Mouse (Mus musculus): Measurements from ENCODE around the gene Iqgap1. TPM values are rescaled to one million over a fixed set of nuclear protein-coding genes. Genes with fewer than 3 reads are reported as not detected.
A peak's percentile ranks its signal among the peaks of the same experiment; 100 is the strongest.
"Not testable (repeated sequence)": the region's sequence is repeated elsewhere in the genome, so short reads cannot be mapped to it uniquely, and the experiment has no call there.

Iqgap1 gene
- polyA plus RNA-seq, 1 experiment from 2014 or later = 75.3 TPM

- not testable (repeated sequence) for H3K27me3 ChIP-seq; H3K27ac ChIP-seq (replicated peaks); H3K9me3 ChIP-seq (replicated peaks); H3K36me3 ChIP-seq; H3K4me2 ChIP-seq (replicated peaks); H3K4me3 ChIP-seq (replicated peaks); H3K9ac ChIP-seq; ATAC-seq (ENCODE audit: insufficient number of reproducible peaks, low FRiP score, low TSS enrichment, low read depth)
- H3K4me1 ChIP-seq = peaks cover 13% of the 10 kb centered on the region; the same call in 1 of the 2 replicates
- WGBS = 16% methylated on average over 14 of the region's 14 CpGs
These were observed 7.3 kb upstream of the Iqgap1 start for GRCm38 (mm10) chr7:80832996-80833650.

GRCm38 (mm10) chr7:80832191-80832590, 6.4 kb upstream of the Iqgap1 start:
- ATAC-seq (ENCODE audit: insufficient number of reproducible peaks, low FRiP score, low TSS enrichment, low read depth) = no peak
- no peak overlapping the region for H3K4me3 ChIP-seq (replicated peaks)
- H3K4me2 ChIP-seq (replicated peaks) = no peak overlapping the region
- 0 out of 2 replicates have a peak, but pooled peaks cover 8% of the 10 kb centered on the region for H3K4me1 ChIP-seq
- H3K27ac ChIP-seq (replicated peaks) = no peak overlapping the region
- no peak overlapping the region for H3K9ac ChIP-seq
- 33% methylated on average over 4 of the region's 4 CpGs for WGBS
- no peaks in the 10 kb centered on the region for H3K36me3 ChIP-seq
- H3K9me3 ChIP-seq (replicated peaks) = no peaks in the 10 kb centered on the region
- H3K27me3 ChIP-seq = no peaks in the 10 kb centered on the region

- no peak overlapping the region for H3K27ac ChIP-seq (replicated peaks)
- H3K9ac ChIP-seq = no peak overlapping the region
- no peak for ATAC-seq (ENCODE audit: insufficient number of reproducible peaks, low FRiP score, low TSS enrichment, low read depth)
- 0 out of 2 replicates have a peak, but pooled peaks cover 8% of the 10 kb centered on the region for H3K4me1 ChIP-seq
- no peaks in the 10 kb centered on the region for H3K9me3 ChIP-seq (replicated peaks)
- H3K4me2 ChIP-seq (replicated peaks) = no peak overlapping the region
- WGBS = 78% methylated on average over 15 of the region's 15 CpGs
- no peaks in the 10 kb centered on the region for H3K27me3 ChIP-seq
- no peak overlapping the region for H3K4me3 ChIP-seq (replicated peaks)
- H3K36me3 ChIP-seq = no peaks in the 10 kb centered on the region
These were observed 4.5 kb upstream of the Iqgap1 start for GRCm38 (mm10) chr7:80830193-80830803.

GRCm38 (mm10) chr7:80828146-80828860, 2.5 kb upstream of the Iqgap1 start:
- no peak overlapping the region for H3K27ac ChIP-seq (replicated peaks)
- no peak overlapping the region for H3K4me2 ChIP-seq (replicated peaks)
- peaks cover 8% of the 10 kb centered on the region; the same call in 1 of the 2 replicates for H3K4me1 ChIP-seq
- ATAC-seq (ENCODE audit: insufficient number of reproducible peaks, low FRiP score, low TSS enrichment, low read depth) = no peak
- H3K9ac ChIP-seq = no peak overlapping the region
- 58% methylated on average over 18 of the region's 18 CpGs for WGBS
- H3K9me3 ChIP-seq (replicated peaks) = no peaks in the 10 kb centered on the region
- no peaks in the 10 kb centered on the region for H3K36me3 ChIP-seq
- no peak overlapping the region for H3K4me3 ChIP-seq (replicated peaks)
- H3K27me3 ChIP-seq = no peaks in the 10 kb centered on the region

GRCm38 (mm10) chr7:80823875-80824682, 1.7 kb downstream of the Iqgap1 start:
- Histone ChIP-seq H3K4me2 (replicated peaks) (no peak overlapping the region), H3K4me3 (replicated peaks) (no peak overlapping the region), H3K9ac (no peak overlapping the region), H3K27me3 (no peaks in the 10 kb centered on the region), H3K36me3 (no peaks in the 10 kb centered on the region), H3K27ac (replicated peaks) (0 out of 2 replicates have a peak overlapping the region, but pooled peaks have one; percentile 0), H3K9me3 (replicated peaks) (no peaks in the 10 kb centered on the region), H3K4me1 (peaks cover 5% of the 10 kb centered on the region; the same call in 1 of the 2 replicates)
- ATAC-seq (ENCODE audit: insufficient number of reproducible peaks, low FRiP score, low TSS enrichment, low read depth) = no peak
- WGBS = 65% methylated on average over 11 of the region's 11 CpGs

GRCm38 (mm10) chr7:80823267-80823666, 2.5 kb downstream of the Iqgap1 start:
- ATAC-seq (ENCODE audit: insufficient number of reproducible peaks, low FRiP score, low TSS enrichment, low read depth) = no peak
- WGBS = 75% methylated on average over 4 of the region's 4 CpGs
- Histone ChIP-seq H3K27me3 (no peaks in the 10 kb centered on the region), H3K9me3 (replicated peaks) (no peaks in the 10 kb centered on the region), H3K4me1 (peaks cover under 1% of the 10 kb centered on the region; the same call in 1 of the 2 replicates), H3K36me3 (no peaks in the 10 kb centered on the region), H3K4me3 (replicated peaks) (no peak overlapping the region), H3K4me2 (replicated peaks) (no peak overlapping the region), H3K9ac (no peak overlapping the region), H3K27ac (replicated peaks) (no peak overlapping the region)

GRCm38 (mm10) chr7:80820838-80821237, 4.9 kb downstream of the Iqgap1 start:
- Histone ChIP-seq H3K9ac (no peak overlapping the region), H3K36me3 (no peaks in the 10 kb centered on the region), H3K9me3 (replicated peaks) (no peaks in the 10 kb centered on the region), H3K4me3 (replicated peaks) (no peak overlapping the region), H3K27me3 (no peaks in the 10 kb centered on the region), H3K27ac (replicated peaks) (no peak overlapping the region), H3K4me1 (no peaks in the 10 kb centered on the region; the same call in 1 of the 2 replicates), H3K4me2 (replicated peaks) (no peak overlapping the region)
- ATAC-seq (ENCODE audit: insufficient number of reproducible peaks, low FRiP score, low TSS enrichment, low read depth) = no peak
- 79% methylated on average over 4 of the region's 4 CpGs for WGBS

GRCm38 (mm10) chr7:80816641-80817040, 9.1 kb downstream of the Iqgap1 start:
- Histone ChIP-seq H3K27me3 (no peaks in the 10 kb centered on the region), H3K36me3 (no peaks in the 10 kb centered on the region), H3K4me2 (replicated peaks) (no peak overlapping the region), H3K9ac (no peak overlapping the region), H3K4me1 (no peaks in the 10 kb centered on the region), H3K27ac (replicated peaks) (no peak overlapping the region), H3K9me3 (replicated peaks) (no peaks in the 10 kb centered on the region), H3K4me3 (replicated peaks) (no peak overlapping the region)
- 53% methylated on average over 5 of the region's 5 CpGs for WGBS
- ATAC-seq (ENCODE audit: insufficient number of reproducible peaks, low FRiP score, low TSS enrichment, low read depth) = no peak

GRCm38 (mm10) chr7:80813397-80813796, 12.4 kb downstream of the Iqgap1 start:
- WGBS = 89% methylated on average over 4 of the region's 4 CpGs
- H3K9ac ChIP-seq = no peak overlapping the region
- no peak for ATAC-seq (ENCODE audit: insufficient number of reproducible peaks, low FRiP score, low TSS enrichment, low read depth)

GRCm38 (mm10) chr7:80806331-80806730, 19.4 kb downstream of the Iqgap1 start:
- no peaks in the 10 kb centered on the region for H3K27me3 ChIP-seq
- H3K4me1 ChIP-seq = peaks cover 10% of the 10 kb centered on the region
- no peak overlapping the region for H3K9ac ChIP-seq
- H3K4me3 ChIP-seq (replicated peaks) = no peak overlapping the region
- H3K36me3 ChIP-seq = no peaks in the 10 kb centered on the region
- H3K27ac ChIP-seq (replicated peaks) = no peak overlapping the region
- ATAC-seq (ENCODE audit: insufficient number of reproducible peaks, low FRiP score, low TSS enrichment, low read depth) = no peak
- H3K4me2 ChIP-seq (replicated peaks) = no peak overlapping the region
- H3K9me3 ChIP-seq (replicated peaks) = no peaks in the 10 kb centered on the region
- WGBS = 68% methylated on average over 4 of the region's 4 CpGs

More at GRCm38 (mm10) chr7:80813397-80813796, 12.4 kb downstream of the Iqgap1 start:
- no peaks in the 10 kb centered on the region for H3K36me3 ChIP-seq
- no peak overlapping the region for H3K4me3 ChIP-seq (replicated peaks)
- no peaks in the 10 kb centered on the region for H3K4me1 ChIP-seq
- no peak overlapping the region for H3K27ac ChIP-seq (replicated peaks)
- no peaks in the 10 kb centered on the region for H3K27me3 ChIP-seq
- no peaks in the 10 kb centered on the region for H3K9me3 ChIP-seq (replicated peaks)
- no peak overlapping the region for H3K4me2 ChIP-seq (replicated peaks)

Data from embryonic facial prominence, embryonic 15.5 days (tissue).